Mouse (Mus musculus) thymus, adult 2 months (tissue): ENCODE results near the gene Nell2. TPM values are rescaled to one million over a fixed set of nuclear protein-coding genes. Genes with fewer than 3 reads are reported as not detected.

Source experiments
- DNase-seq: peaks from one replicate; pipeline ENCODE4 v3.0.0; 2021
- H3K27ac ChIP-seq: fragments of 200-500 bp; 2 replicates; pipeline ENCODE4 v1.5.1; 2012; ENCODE audit warnings: low read length, control low read depth; ENCODE audit not compliant: control insufficient read depth, insufficient read depth
- H3K27me3 ChIP-seq: fragments of 200-500 bp; 2 replicates; pipeline ENCODE4 v1.6.1; 2012; ENCODE audit warnings: mild to moderate bottlenecking, low read length, moderate library complexity, mixed read lengths; ENCODE audit not compliant: control insufficient read depth, insufficient read depth
- H3K36me3 ChIP-seq: fragments of 200-500 bp; 2 replicates; pipeline ENCODE4 v1.6.1; 2012; ENCODE audit warnings: mild to moderate bottlenecking, low read length, moderate library complexity; ENCODE audit not compliant: control insufficient read depth, insufficient read depth
- H3K4me1 ChIP-seq: fragments of 200-500 bp; replicated peaks from 2 replicates; pipeline ENCODE4 v1.6.1; 2012; ENCODE audit warnings: low read length; ENCODE audit not compliant: control insufficient read depth, insufficient read depth
- H3K4me3 ChIP-seq: fragments of 200-500 bp; 2 replicates; pipeline ENCODE4 v1.5.1; 2012; ENCODE audit warnings: mild to moderate bottlenecking, low read length, control low read depth, moderate library complexity; ENCODE audit not compliant: control insufficient read depth, insufficient read depth
- CTCF ChIP-seq: fragments of 200-500 bp; IDR thresholded peaks from 2 replicates; pipeline ENCODE4 v1.5.1; 2012; ENCODE audit warnings: mild to moderate bottlenecking, control low read depth, low read length, moderate library complexity, borderline replicate concordance; ENCODE audit not compliant: control insufficient read depth, poor library complexity, insufficient read depth; ENCODE audit errors: extremely low read depth
- POLR2A ChIP-seq: fragments of 200-500 bp; IDR thresholded peaks from 2 replicates; pipeline ENCODE4 v1.6.1; 2012; ENCODE audit warnings: mild to moderate bottlenecking, low read length, control low read depth, moderate library complexity; ENCODE audit not compliant: control insufficient read depth, poor library complexity, insufficient read depth; ENCODE audit errors: extremely low read depth
- WGBS: fragments of 180-500 bp; shearing (Covaris S2); methylation state at CpG from one replicate; pipeline ENCODE4 v1.1.7; 2018; 5-methylcytosine and 5-hydroxymethylcytosine counted together
- polyA plus RNA-seq: library from polyadenylated mRNA; depleted of rRNA; stranded (reverse); fragments of >200 nt; gene quantifications from 2 replicates; pipeline ENCODE4 v1.2.3, GENCODE M21; 2012

Nell2 gene
- polyA plus RNA-seq, 1 experiment, result 1.4 TPM

DNA sequence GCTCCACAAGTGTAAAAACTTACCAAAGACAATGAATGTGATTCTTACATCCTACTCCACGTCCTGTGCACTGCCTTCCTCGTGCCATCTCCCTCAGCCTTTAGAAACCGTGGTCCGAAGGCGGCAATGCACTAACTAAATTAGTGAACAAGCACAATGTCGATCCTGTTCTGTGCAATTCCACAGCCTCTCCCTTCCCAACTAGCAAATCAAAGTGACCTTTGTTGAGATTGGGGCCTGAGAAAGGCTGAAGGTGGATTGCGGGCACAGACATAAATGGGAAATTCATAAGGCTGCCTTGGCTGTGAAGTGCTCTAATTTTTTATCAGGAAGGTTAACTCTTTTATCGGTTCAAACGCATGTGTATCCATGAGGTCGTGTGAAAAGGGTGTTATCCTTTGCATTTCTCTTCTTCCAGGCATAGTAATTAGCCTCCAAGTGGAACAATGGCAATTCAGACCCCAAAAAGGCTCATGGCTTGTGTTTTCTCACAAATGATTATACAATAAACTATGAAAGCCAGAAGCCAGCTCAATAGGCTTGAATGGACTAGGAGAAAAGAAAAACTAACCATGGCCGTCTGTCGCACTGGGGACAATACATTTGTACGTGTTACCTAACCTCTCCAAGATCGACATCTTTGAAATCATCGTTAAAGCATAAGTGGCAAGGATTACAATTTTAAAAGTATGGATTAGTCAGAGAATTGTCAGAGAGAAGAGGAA, 106.0 kb downstream of the Nell2 start:
- Histone ChIP-seq H3K4me3 (no peak overlapping the region), H3K27ac (no peak overlapping the region), H3K4me1 (no peaks in the 10 kb centered on the region), H3K27me3 (no peaks in the 10 kb centered on the region), H3K36me3 (no peaks in the 10 kb centered on the region)
- TF ChIP-seq CTCF, result no peak
- TF ChIP-seq POLR2A, result no peak
- DNase-seq, result no peak
- WGBS, result 95% methylated on average over 15 of the region's 15 CpGs

DNA sequence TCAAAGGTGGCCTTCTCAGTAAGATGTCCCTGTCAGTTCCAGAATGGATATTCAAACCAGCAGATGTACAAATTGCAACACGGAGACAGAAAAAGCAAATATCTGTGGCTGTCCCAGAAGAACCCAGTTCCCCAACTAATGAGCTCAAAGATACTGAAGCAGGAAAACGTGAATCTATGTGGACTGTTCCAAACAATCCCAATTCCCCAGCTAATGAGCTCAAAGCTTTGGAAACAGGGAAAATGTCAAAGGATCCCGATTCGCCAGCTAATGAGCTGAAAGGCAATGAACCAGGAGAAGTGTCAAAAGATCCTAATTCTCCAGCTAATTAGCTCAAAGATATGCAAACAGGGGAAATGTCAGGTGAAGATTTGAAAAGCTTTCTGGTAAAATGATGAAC, 109.7 kb downstream of the Nell2 start:
- TF ChIP-seq POLR2A (no peak), CTCF (no peak)
- Histone ChIP-seq H3K27ac (no peak overlapping the region), H3K36me3 (no peaks in the 10 kb centered on the region), H3K4me3 (no peak overlapping the region), H3K27me3 (no peaks in the 10 kb centered on the region), H3K4me1 (no peaks in the 10 kb centered on the region)
- WGBS, result 90% methylated on average over 4 of the region's 4 CpGs
- no peak for DNase-seq

DNA sequence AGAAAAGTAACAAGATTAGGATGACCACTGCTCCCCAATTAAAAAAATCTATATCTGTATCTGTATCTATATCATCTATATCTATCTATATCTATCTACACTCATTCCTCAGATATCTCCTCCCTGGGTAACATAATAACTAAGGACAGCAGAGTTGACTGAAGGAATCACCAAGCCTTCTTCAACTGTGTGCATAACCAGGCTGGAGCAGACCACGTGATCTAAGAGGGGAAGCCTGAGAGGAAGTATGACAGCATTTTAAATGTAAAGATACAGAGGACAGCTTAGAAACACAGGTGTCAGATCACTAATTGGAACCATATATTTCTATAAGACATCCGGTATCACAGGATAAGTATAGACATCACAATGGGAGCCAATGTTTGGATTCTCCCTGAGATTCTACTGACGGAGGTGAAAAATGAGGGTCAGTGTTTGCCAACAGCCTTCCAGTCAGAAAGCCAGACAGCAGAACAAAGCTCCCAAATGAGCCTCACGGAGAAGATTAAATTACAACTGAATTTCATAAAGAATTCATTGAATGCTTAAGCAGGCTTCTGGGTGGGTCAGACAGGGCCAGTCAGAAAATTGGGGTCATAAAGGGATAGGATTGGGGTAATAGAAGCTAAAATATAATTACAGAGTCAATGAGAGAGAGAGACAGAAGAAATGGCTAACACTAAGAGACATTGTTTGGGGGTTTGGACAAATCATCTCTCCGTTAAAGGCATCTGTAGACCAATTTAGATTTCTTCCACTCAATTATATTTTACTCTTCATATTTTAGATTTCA, 116.2 kb downstream of the Nell2 start:
- Histone ChIP-seq H3K27ac (no peak overlapping the region), H3K36me3 (no peaks in the 10 kb centered on the region), H3K4me1 (no peaks in the 10 kb centered on the region), H3K27me3 (no peaks in the 10 kb centered on the region), H3K4me3 (no peak overlapping the region)
- WGBS, result 82% methylated on average over 5 of the region's 5 CpGs
- TF ChIP-seq POLR2A (no peak), CTCF (no peak)
- no peak for DNase-seq

DNA sequence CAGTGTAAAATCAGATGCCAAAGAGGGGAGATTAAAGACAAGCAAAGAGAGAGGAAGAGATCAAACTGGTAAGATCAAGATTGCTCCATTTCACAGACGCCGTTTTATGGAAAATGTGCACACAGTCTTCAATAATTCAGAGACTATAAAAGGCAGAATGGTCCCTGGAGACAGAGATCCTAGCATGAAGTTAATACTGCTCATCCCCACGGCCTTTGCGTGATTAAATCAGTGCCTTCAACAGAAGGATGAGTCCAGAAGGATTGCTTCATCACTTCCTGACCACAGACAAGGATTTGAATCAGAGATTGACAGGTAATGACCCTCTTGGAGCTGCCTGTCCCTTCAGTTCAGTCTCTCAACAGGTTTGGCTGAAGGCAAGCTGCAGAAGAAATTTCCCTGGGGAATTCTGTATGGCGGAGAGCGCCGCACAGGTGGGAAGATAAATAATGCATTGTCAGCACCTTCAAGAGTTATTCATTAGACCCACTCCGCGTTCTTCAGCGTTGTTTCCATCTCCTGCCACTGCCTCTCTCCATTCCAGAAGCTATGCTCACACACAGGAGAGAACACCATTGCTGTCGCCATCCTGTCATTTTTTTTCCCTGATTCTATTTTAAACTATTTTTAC, 118.0 kb downstream of the Nell2 start:
- no peak for DNase-seq
- Histone ChIP-seq H3K27ac (no peak overlapping the region), H3K4me1 (no peaks in the 10 kb centered on the region), H3K27me3 (no peaks in the 10 kb centered on the region), H3K4me3 (no peak overlapping the region), H3K36me3 (no peaks in the 10 kb centered on the region)
- no peak for TF ChIP-seq POLR2A
- no peak for TF ChIP-seq CTCF
- WGBS, result 91% methylated on average over 11 of the region's 11 CpGs

DNA sequence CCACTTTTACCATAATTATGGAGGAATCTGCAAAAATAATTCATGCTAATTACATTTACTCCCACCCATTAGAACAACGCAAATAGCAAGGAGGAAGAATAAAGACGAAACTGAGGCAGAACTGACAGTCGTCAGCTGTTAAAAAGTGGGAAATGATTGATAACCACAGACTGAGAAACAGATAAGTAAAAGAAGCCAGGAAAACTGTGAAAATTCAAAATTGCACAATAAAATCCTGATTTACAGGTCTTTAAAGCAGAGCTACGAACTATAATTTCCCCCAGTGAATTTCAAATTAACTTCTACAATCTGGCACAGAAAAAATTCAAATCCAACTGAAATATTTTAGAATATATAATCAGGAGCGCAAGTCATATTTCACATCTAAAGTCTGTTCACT, 138.0 kb downstream of the Nell2 start:
- no peaks in the 10 kb centered on the region for H3K27me3 ChIP-seq
- WGBS, result 83% methylated on average over 5 of the region's 5 CpGs
- no peaks in the 10 kb centered on the region for H3K4me1 ChIP-seq
- H3K27ac ChIP-seq, result no peak overlapping the region
- H3K36me3 ChIP-seq, result no peaks in the 10 kb centered on the region
- no peak for TF ChIP-seq POLR2A
- no peak overlapping the region for H3K4me3 ChIP-seq
- DNase-seq, result no peak

DNA sequence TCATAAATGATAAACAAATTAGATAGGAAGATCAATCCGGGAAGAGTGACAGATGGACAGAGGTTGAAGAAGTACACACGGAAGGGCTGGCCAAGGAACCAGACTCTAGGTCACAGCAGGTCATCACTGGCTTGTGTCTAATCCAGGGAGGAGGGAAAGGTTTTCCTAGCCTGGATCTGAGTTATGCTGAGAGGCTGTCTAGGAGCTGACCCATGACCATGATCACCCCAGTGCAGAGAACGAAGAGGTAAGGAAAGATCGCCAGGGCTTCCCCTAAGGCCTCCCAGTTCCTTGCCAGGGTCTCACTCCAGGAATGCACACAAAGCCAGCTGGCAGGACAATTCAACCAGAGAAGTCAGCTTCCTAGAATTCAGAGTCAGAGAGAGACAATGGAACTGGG, 139.4 kb downstream of the Nell2 start:
- H3K27me3 ChIP-seq, result no peaks in the 10 kb centered on the region
- no peak overlapping the region for H3K4me3 ChIP-seq
- TF ChIP-seq CTCF (no peak), POLR2A (no peak)
- DNase-seq, result no peak
- H3K27ac ChIP-seq, result no peak overlapping the region
- H3K36me3 ChIP-seq, result no peaks in the 10 kb centered on the region
- no peaks in the 10 kb centered on the region for H3K4me1 ChIP-seq
- WGBS, result 93% methylated on average over 4 of the region's 4 CpGs
